Mouse (Mus musculus) midbrain, embryonic 15.5 days (tissue): Measurements from ENCODE around the gene Gstm6. TPM values are rescaled to one million over a fixed set of nuclear protein-coding genes. Genes with fewer than 3 reads are reported as not detected.
"Not testable (repeated sequence)": the region's sequence is repeated elsewhere in the genome, so short reads cannot be mapped to it uniquely, and the experiment has no call there.

ENCODE experiments used
- ATAC-seq: fragments of 200-750 bp; cut with Nextera tagmentation; replicated peaks from 2 replicates; pipeline ENCODE4 v1.8.0; 2017; ENCODE audit warnings: moderate TSS enrichment
- H3K27ac ChIP-seq: fragments of 300-500 bp; sonication (generic); 2 replicates; pipeline ENCODE4 v1.5.1; 2015; ENCODE audit warnings: mild to moderate bottlenecking, inconsistent platforms
- H3K27me3 ChIP-seq: fragments of 300-500 bp; sonication (generic); replicated peaks from 2 replicates; pipeline ENCODE4 v1.6.1; 2015; ENCODE audit warnings: inconsistent platforms
- H3K36me3 ChIP-seq: fragments of 300-500 bp; sonication (generic); replicated peaks from 2 replicates; pipeline ENCODE4 v1.6.1; 2015; ENCODE audit warnings: inconsistent platforms
- H3K4me1 ChIP-seq: fragments of 300-500 bp; sonication (generic); 2 replicates; pipeline ENCODE4 v1.6.1; 2015; ENCODE audit warnings: inconsistent platforms
- H3K4me2 ChIP-seq: fragments of 300-500 bp; sonication (generic); 2 replicates; pipeline ENCODE4 v1.6.1; 2015; ENCODE audit warnings: inconsistent platforms, mild to moderate bottlenecking, moderate library complexity
- H3K4me3 ChIP-seq: fragments of 300-500 bp; sonication (generic); 2 replicates; pipeline ENCODE4 v1.5.1; 2015; ENCODE audit warnings: mild to moderate bottlenecking, inconsistent platforms
- H3K9ac ChIP-seq: fragments of 300-500 bp; sonication (generic); 2 replicates; pipeline ENCODE4 v1.6.1; 2015; ENCODE audit warnings: mild to moderate bottlenecking, inconsistent platforms
- H3K9me3 ChIP-seq: fragments of 300-500 bp; sonication (generic); 2 replicates; pipeline ENCODE4 v1.6.1; 2016; ENCODE audit warnings: inconsistent platforms
- WGBS: fragments of 180-500 bp; shearing (Covaris S2); methylation state at CpG from one replicate; pipeline ENCODE4 v1.1.7; 2015; ENCODE audit warnings: mixed read lengths; 5-methylcytosine and 5-hydroxymethylcytosine counted together
- polyA plus RNA-seq: library from polyadenylated mRNA; unstranded; fragments of >200 nt; fragmentation: Nextera tagmentation; extraction: Ambion mirVana; gene quantifications from 2 replicates; pipeline ENCODE4 v1.2.1, GENCODE M21; 2015

Gene Gstm6
- polyA plus RNA-seq: 17.5 and 18.9 TPM in 2 replicates

- Histone ChIP-seq H3K27me3 (no peaks in the 10 kb centered on the region), H3K27ac (peak within 1 kb of the TSS; percentile 70)
- ATAC-seq: peak; percentile 93
These were observed at the start of gene Gstm6 for GRCm38 (mm10) chr3:107943239-107943990. Gene Gstm6 (minus strand): TSS chr3:107943749.

GRCm38 (mm10) chr3:107986041-107986562 lies 42.6 kb upstream of the Gstm6 start, which contains the start of gene Gstm2:
Gene Gstm2 (minus strand): TSS chr3:107986453.
- Histone ChIP-seq H3K4me1 (no peaks in the 10 kb centered on the region), H3K9me3 (no peaks in the 10 kb centered on the region), H3K27me3 (no peaks in the 10 kb centered on the region), H3K4me3 (no peak within 1 kb of the TSS), H3K4me2 (no peak within 1 kb of the TSS), H3K36me3 (no peaks in the 10 kb centered on the region), H3K27ac (no peak within 1 kb of the TSS), H3K9ac (no peak within 1 kb of the TSS)
- ATAC-seq: no peak
- WGBS: 63% methylated on average over 8 of the region's 8 CpGs

More at GRCm38 (mm10) chr3:107943239-107943990, at the start of gene Gstm6:
- peak within 1 kb of the TSS; percentile 33; the same call in 1 of the 2 replicates for H3K9ac ChIP-seq
- 14% methylated on average over 20 of the region's 20 CpGs for WGBS
- peaks cover 17% of the 10 kb centered on the region for H3K4me1 ChIP-seq
- H3K36me3 ChIP-seq: no peaks in the 10 kb centered on the region
- H3K4me2 ChIP-seq: peak within 1 kb of the TSS; percentile 50
- H3K9me3 ChIP-seq: no peaks in the 10 kb centered on the region
- H3K4me3 ChIP-seq: peak within 1 kb of the TSS; percentile 32

- not testable (repeated sequence) for H3K27ac ChIP-seq, H3K4me2 ChIP-seq, H3K27me3 ChIP-seq, H3K9ac ChIP-seq, H3K36me3 ChIP-seq, H3K9me3 ChIP-seq, H3K4me3 ChIP-seq, ATAC-seq, H3K4me1 ChIP-seq
- 97% methylated on average over 2 of the region's 2 CpGs for WGBS
These were observed 41.6 kb upstream of the Gstm6 start for GRCm38 (mm10) chr3:107985141-107985540.

GRCm38 (mm10) chr3:107984471-107984870 lies 40.9 kb upstream of the Gstm6 start:
- H3K9me3 ChIP-seq: no peaks in the 10 kb centered on the region
- no peak overlapping the region for H3K27ac ChIP-seq
- no peak for ATAC-seq
- H3K9ac ChIP-seq: no peak overlapping the region
- no peak overlapping the region for H3K4me3 ChIP-seq
- no peaks in the 10 kb centered on the region for H3K4me1 ChIP-seq
- no peak overlapping the region for H3K4me2 ChIP-seq
- no peaks in the 10 kb centered on the region for H3K27me3 ChIP-seq
- WGBS: 88% methylated on average over 5 of the region's 5 CpGs
- H3K36me3 ChIP-seq: no peaks in the 10 kb centered on the region

- H3K4me1 ChIP-seq: no peaks in the 10 kb centered on the region
- WGBS: 71% methylated on average over 3 of the region's 3 CpGs
These were observed 40.2 kb upstream of the Gstm6 start for GRCm38 (mm10) chr3:107983771-107984170.

GRCm38 (mm10) chr3:107982726-107983125 lies 39.2 kb upstream of the Gstm6 start:
- no peaks in the 10 kb centered on the region for H3K27me3 ChIP-seq
- no peak overlapping the region for H3K4me3 ChIP-seq
- H3K4me2 ChIP-seq: no peak overlapping the region
- H3K27ac ChIP-seq: no peak overlapping the region
- no peaks in the 10 kb centered on the region for H3K4me1 ChIP-seq
- no peaks in the 10 kb centered on the region for H3K36me3 ChIP-seq
- no peak for ATAC-seq
- H3K9ac ChIP-seq: no peak overlapping the region
- H3K9me3 ChIP-seq: no peaks in the 10 kb centered on the region
- 73% methylated on average over 6 of the region's 6 CpGs for WGBS

More at GRCm38 (mm10) chr3:107983771-107984170, 40.2 kb upstream of the Gstm6 start:
- no peak for ATAC-seq
- Histone ChIP-seq H3K36me3 (no peaks in the 10 kb centered on the region), H3K9ac (no peak overlapping the region), H3K4me3 (no peak overlapping the region), H3K27me3 (no peaks in the 10 kb centered on the region), H3K9me3 (no peaks in the 10 kb centered on the region), H3K27ac (no peak overlapping the region), H3K4me2 (no peak overlapping the region)

GRCm38 (mm10) chr3:107981261-107981660 lies 37.7 kb upstream of the Gstm6 start:
- 61% methylated on average over 3 of the region's 3 CpGs for WGBS
- Histone ChIP-seq H3K9me3 (no peaks in the 10 kb centered on the region), H3K27ac (no peak overlapping the region), H3K4me3 (no peak overlapping the region), H3K36me3 (no peaks in the 10 kb centered on the region), H3K4me1 (no peaks in the 10 kb centered on the region), H3K9ac (no peak overlapping the region), H3K27me3 (no peaks in the 10 kb centered on the region), H3K4me2 (no peak overlapping the region)
- no peak for ATAC-seq

- Histone ChIP-seq H3K4me2 (no peak overlapping the region), H3K36me3 (no peaks in the 10 kb centered on the region), H3K4me1 (no peaks in the 10 kb centered on the region), H3K9me3 (no peaks in the 10 kb centered on the region), H3K9ac (no peak overlapping the region), H3K4me3 (no peak overlapping the region), H3K27me3 (no peaks in the 10 kb centered on the region), H3K27ac (no peak overlapping the region)
- ATAC-seq: no peak
- 87% methylated on average over 3 of the region's 3 CpGs for WGBS
These were observed 34.1 kb upstream of the Gstm6 start for GRCm38 (mm10) chr3:107977691-107978090.

- H3K4me3 ChIP-seq: no peak overlapping the region
- no peak for ATAC-seq
- no peak overlapping the region for H3K27ac ChIP-seq
- H3K27me3 ChIP-seq: no peaks in the 10 kb centered on the region
- H3K36me3 ChIP-seq: no peaks in the 10 kb centered on the region
- H3K4me1 ChIP-seq: no peaks in the 10 kb centered on the region
- 98% methylated on average over 1 of the region's 1 CpGs for WGBS
- H3K4me2 ChIP-seq: no peak overlapping the region
- H3K9me3 ChIP-seq: no peaks in the 10 kb centered on the region
- H3K9ac ChIP-seq: no peak overlapping the region
These were observed 30.7 kb upstream of the Gstm6 start for GRCm38 (mm10) chr3:107974237-107974636.

GRCm38 (mm10) chr3:107972070-107972469 lies 28.5 kb upstream of the Gstm6 start:
- H3K9ac ChIP-seq: no peak overlapping the region
- ATAC-seq: no peak
- no peak overlapping the region for H3K27ac ChIP-seq
- H3K4me2 ChIP-seq: no peak overlapping the region
- no peaks in the 10 kb centered on the region for H3K9me3 ChIP-seq
- WGBS: 89% methylated on average over 3 of the region's 3 CpGs
- no peaks in the 10 kb centered on the region for H3K4me1 ChIP-seq
- no peaks in the 10 kb centered on the region for H3K27me3 ChIP-seq
- H3K36me3 ChIP-seq: no peaks in the 10 kb centered on the region
- H3K4me3 ChIP-seq: no peak overlapping the region

- H3K9ac ChIP-seq, H3K9me3 ChIP-seq, H3K27ac ChIP-seq, ATAC-seq, H3K36me3 ChIP-seq, H3K4me2 ChIP-seq, H3K4me1 ChIP-seq, H3K27me3 ChIP-seq, H3K4me3 ChIP-seq: not testable (repeated sequence)
- 71% methylated on average over 3 of the region's 3 CpGs for WGBS
These were observed 27.6 kb upstream of the Gstm6 start for GRCm38 (mm10) chr3:107971101-107971500.

GRCm38 (mm10) chr3:107968724-107969395 lies 25.3 kb upstream of the Gstm6 start, which contains the start of gene Gstm3:
Gene Gstm3 (minus strand): TSS chr3:107969283.
- Histone ChIP-seq H3K4me3 (no peak within 1 kb of the TSS), H3K27ac (no peak within 1 kb of the TSS), H3K4me2 (no peak within 1 kb of the TSS), H3K9ac (no peak within 1 kb of the TSS), H3K4me1 (no peaks in the 10 kb centered on the region), H3K36me3 (no peaks in the 10 kb centered on the region), H3K27me3 (no peaks in the 10 kb centered on the region), H3K9me3 (no peaks in the 10 kb centered on the region)
- ATAC-seq: no peak
- 69% methylated on average over 13 of the region's 13 CpGs for WGBS
